Mouse (Mus musculus): ENCODE results near the gene 9330182L06Rik. TPM values are rescaled to one million over a fixed set of nuclear protein-coding genes. Genes with fewer than 3 reads are reported as not detected.

The 9330182L06Rik gene
- total RNA-seq, 1 experiment from 2014 or later: not detected

GRCm38 (mm10) chr5:9453298-9453697 is 187.4 kb downstream of the 9330182L06Rik start:
- no peak for ATAC-seq (replicated peaks; ENCODE audit: insufficient number of reproducible peaks, low FRiP score, low TSS enrichment, poor library complexity, severe bottlenecking)

- ATAC-seq (replicated peaks; ENCODE audit: insufficient number of reproducible peaks, low FRiP score, low TSS enrichment, poor library complexity, severe bottlenecking): no peak
Observed at GRCm38 (mm10) chr5:9477587-9477986, 211.7 kb downstream of the 9330182L06Rik start.

- no peak for ATAC-seq (replicated peaks; ENCODE audit: insufficient number of reproducible peaks, low FRiP score, low TSS enrichment, poor library complexity, severe bottlenecking)
Observed at GRCm38 (mm10) chr5:9495456-9495855, 229.5 kb downstream of the 9330182L06Rik start.

- no peak for ATAC-seq (replicated peaks; ENCODE audit: insufficient number of reproducible peaks, low FRiP score, low TSS enrichment, poor library complexity, severe bottlenecking)
Observed at GRCm38 (mm10) chr5:9497235-9497634, 231.3 kb downstream of the 9330182L06Rik start.

GRCm38 (mm10) chr5:9511027-9511426 is 245.1 kb downstream of the 9330182L06Rik start:
- no peak for ATAC-seq (replicated peaks; ENCODE audit: insufficient number of reproducible peaks, low FRiP score, low TSS enrichment, poor library complexity, severe bottlenecking)

GRCm38 (mm10) chr5:9525507-9525906 is 259.6 kb downstream of the 9330182L06Rik start:
- ATAC-seq (replicated peaks; ENCODE audit: insufficient number of reproducible peaks, low FRiP score, low TSS enrichment, poor library complexity, severe bottlenecking): no peak

Other genes starting within 250 kb of the 9330182L06Rik start
- gene Tmem243, start 165.4 kb upstream of the 9330182L06Rik start, total RNA-seq (2017): 93.7 to 108 TPM (median 100 TPM) in 3 replicates
- gene Dmtf1, start 104.3 kb upstream of the 9330182L06Rik start, total RNA-seq (2017): 118 to 143 TPM (median 119 TPM) in 3 replicates

Measured in monocyte, adult 5-6 weeks (primary cell).